Mouse (Mus musculus) WW6 (cell line): ENCODE data around the gene Fam172a.

ENCODE experiments used
- DNase-seq: peaks from one replicate; pipeline ENCODE4 v3.0.0-alpha.2; 2013; ENCODE audit warnings: low read depth, low spot score

The Fam172a gene

GRCm38 (mm10) chr13:77959493-77960272 is 257.9 kb downstream of the Fam172a start:
- no peak for DNase-seq

- no peak for DNase-seq
Observed at GRCm38 (mm10) chr13:77976248-77976647, 274.4 kb downstream of the Fam172a start.

GRCm38 (mm10) chr13:77977121-77977520 is 275.3 kb downstream of the Fam172a start:
- DNase-seq = no peak

- no peak for DNase-seq
Observed at GRCm38 (mm10) chr13:77982105-77982851, 280.4 kb downstream of the Fam172a start.

GRCm38 (mm10) chr13:77982852-77983202 is 281.0 kb downstream of the Fam172a start:
- DNase-seq = no peak

GRCm38 (mm10) chr13:77991189-77991886 is 289.5 kb downstream of the Fam172a start:
- no peak for DNase-seq

GRCm38 (mm10) chr13:78004649-78005048 is 302.8 kb downstream of the Fam172a start:
- DNase-seq = no peak

- DNase-seq = no peak
Observed at GRCm38 (mm10) chr13:78005344-78005743, 303.5 kb downstream of the Fam172a start.

- DNase-seq = no peak
Observed at GRCm38 (mm10) chr13:78010176-78010575, 308.3 kb downstream of the Fam172a start.

- DNase-seq = peak; percentile 9
Observed at GRCm38 (mm10) chr13:78024683-78025294, 323.0 kb downstream of the Fam172a start, which contains the start of gene Pou5f2. Gene Pou5f2, plus strand, starts transcription at chr13:78024902.

GRCm38 (mm10) chr13:78032821-78033220 is 331.0 kb downstream of the Fam172a start:
- DNase-seq = no peak

GRCm38 (mm10) chr13:78037203-78037602 is 335.4 kb downstream of the Fam172a start:
- DNase-seq = no peak

GRCm38 (mm10) chr13:78043203-78043602 is 341.4 kb downstream of the Fam172a start:
- no peak for DNase-seq

- DNase-seq = no peak
Observed at GRCm38 (mm10) chr13:78045116-78045515, 343.3 kb downstream of the Fam172a start.

GRCm38 (mm10) chr13:78087751-78088150 is 385.9 kb downstream of the Fam172a start:
- no peak for DNase-seq

- DNase-seq = no peak
Observed at GRCm38 (mm10) chr13:78090701-78091100, 388.9 kb downstream of the Fam172a start.

- no peak for DNase-seq
Observed at GRCm38 (mm10) chr13:78091949-78092348, 390.1 kb downstream of the Fam172a start.

GRCm38 (mm10) chr13:78094352-78094751 is 392.5 kb downstream of the Fam172a start:
- DNase-seq = no peak

- DNase-seq = no peak
Observed at GRCm38 (mm10) chr13:78095071-78095973, 393.5 kb downstream of the Fam172a start.

- DNase-seq = no peak
Observed at GRCm38 (mm10) chr13:78098858-78099445, 397.1 kb downstream of the Fam172a start.
